Mouse (Mus musculus): ENCODE results near the gene 5730596B20Rik. TPM values are rescaled to one million over a fixed set of nuclear protein-coding genes. Genes with fewer than 3 reads are reported as not detected.

Gene 5730596B20Rik
- polyA plus RNA-seq, 1 experiment from 2014 or later = not detected

DNA sequence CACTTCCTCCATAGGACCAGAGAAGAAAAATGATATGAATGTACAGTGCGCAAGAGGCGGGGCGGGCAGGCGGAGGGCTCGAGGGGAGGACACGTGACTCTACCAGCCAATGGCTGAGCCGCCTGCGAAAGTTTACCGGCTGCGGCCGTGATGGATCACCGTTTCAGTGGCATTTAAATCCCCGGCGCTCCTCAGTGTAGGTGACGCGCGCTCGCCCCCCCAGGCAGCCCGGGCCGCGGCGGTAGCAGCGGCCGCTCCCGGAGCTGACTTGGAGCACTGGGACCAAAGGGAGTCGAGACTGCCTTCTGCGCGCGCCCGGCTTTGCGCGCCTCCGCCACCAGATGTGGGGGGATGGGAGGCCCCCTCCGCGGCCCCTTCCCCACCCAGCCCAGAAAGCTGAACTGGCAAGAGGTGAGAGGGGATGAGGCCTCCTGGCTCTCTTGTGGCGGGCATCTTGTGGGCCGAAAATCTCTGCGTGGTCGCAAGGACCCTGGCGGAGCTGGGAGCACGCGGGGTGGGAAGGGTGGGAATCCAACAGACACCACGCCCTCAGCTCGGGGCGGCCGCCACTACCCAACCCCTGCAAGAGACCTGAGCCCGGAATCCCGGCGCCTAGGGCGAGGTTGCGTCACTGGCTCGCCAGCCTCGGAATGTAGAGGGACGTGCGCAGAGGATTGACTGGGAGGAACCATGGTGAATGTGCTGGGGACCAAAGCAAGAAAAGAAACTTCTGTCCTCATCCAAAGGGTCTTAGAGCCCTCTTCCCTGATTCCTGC is 18.8 kb upstream of the 5730596B20Rik start, which contains the start of gene Hoxa1:
TSS of gene Hoxa1 (minus strand) at position 42 of the 776 bp plus-strand sequence.
- Histone ChIP-seq H3K4me1 (ENCODE audit: insufficient read depth) (peaks cover 9% of the 10 kb centered on the region), H3K27ac (ENCODE audit: low read depth) (peak within 1 kb of the TSS; percentile 72), H3K36me3 (replicated peaks; ENCODE audit: insufficient read depth, low read length) (no peaks in the 10 kb centered on the region), H3K9me3 (ENCODE audit: low read length) (no peaks in the 10 kb centered on the region), H3K9ac (replicated peaks) (peak within 1 kb of the TSS; percentile 50), H3K4me2 (ENCODE audit: low read depth, low read length) (peak within 1 kb of the TSS; percentile 93), H3K27me3 (ENCODE audit: insufficient read depth, low read length) (peaks cover 91% of the 10 kb centered on the region), H3K4me3 (ENCODE audit: low read depth, low read length) (peak within 1 kb of the TSS; percentile 63)
- under 1% methylated on average over 54 of the region's 55 CpGs for WGBS (ENCODE audit: insufficient replicate concordance)
- DNase-seq (peak; percentile 72), ATAC-seq (peak; percentile 77)
- TF ChIP-seq CTCF (IDR thresholded peaks at IDR 0.05; ENCODE audit: low read depth) = no peak

DNA sequence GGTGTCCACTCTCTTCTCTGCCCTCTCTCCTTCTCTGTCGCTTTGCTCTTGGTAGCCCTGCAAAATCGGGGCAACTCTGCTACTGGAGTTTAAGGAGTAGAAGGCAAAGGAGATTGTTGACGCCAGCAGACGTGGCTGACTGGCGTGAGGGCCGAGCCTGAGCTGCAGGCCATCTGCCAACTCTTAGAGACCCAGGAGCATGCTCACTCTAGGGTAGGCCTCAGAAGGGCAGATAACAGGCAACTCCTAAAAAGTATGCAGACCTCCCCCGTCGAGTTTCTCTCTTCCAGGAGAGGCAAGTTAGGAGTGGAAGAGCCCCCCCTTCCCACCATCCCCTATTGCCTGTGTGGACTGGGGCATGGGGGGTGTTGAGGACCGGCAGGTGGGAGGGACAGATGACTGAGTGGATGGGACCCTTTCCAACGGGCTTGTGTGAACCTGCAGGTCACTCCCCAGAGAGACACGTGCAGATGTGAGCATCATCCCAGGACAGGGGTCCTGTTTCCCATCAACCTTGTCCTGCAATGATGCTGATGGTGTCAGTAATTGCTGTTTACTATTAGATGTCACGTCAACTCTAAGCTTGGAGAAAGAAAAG is 18.0 kb upstream of the 5730596B20Rik start:
- no peaks in the 10 kb centered on the region for H3K9me3 ChIP-seq (ENCODE audit: low read length)
- no peaks in the 10 kb centered on the region for H3K36me3 ChIP-seq (replicated peaks; ENCODE audit: insufficient read depth, low read length)
- peak overlapping the region; percentile 63 for H3K4me3 ChIP-seq (ENCODE audit: low read depth, low read length)
- TF ChIP-seq EP300 (IDR thresholded peaks at IDR 0.05; ENCODE audit: low read depth) (no peak), CTCF (IDR thresholded peaks at IDR 0.05; ENCODE audit: low read depth) (no peak)
- WGBS (ENCODE audit: insufficient replicate concordance) = 29% methylated on average over 12 of the region's 12 CpGs
- H3K27me3 ChIP-seq (ENCODE audit: insufficient read depth, low read length) = peaks cover 91% of the 10 kb centered on the region
- peak overlapping the region; percentile 21; the same call in 1 of the 2 replicates for H3K9ac ChIP-seq (replicated peaks)
- H3K4me1 ChIP-seq (ENCODE audit: insufficient read depth) = peaks cover 9% of the 10 kb centered on the region
- H3K4me2 ChIP-seq (ENCODE audit: low read depth, low read length) = peak overlapping the region; percentile 93
- DNase-seq (no peak), ATAC-seq (0 out of 2 replicates have a peak, but pooled peaks have one; percentile 32)
- H3K27ac ChIP-seq (ENCODE audit: low read depth) = peak overlapping the region; percentile 72

DNA sequence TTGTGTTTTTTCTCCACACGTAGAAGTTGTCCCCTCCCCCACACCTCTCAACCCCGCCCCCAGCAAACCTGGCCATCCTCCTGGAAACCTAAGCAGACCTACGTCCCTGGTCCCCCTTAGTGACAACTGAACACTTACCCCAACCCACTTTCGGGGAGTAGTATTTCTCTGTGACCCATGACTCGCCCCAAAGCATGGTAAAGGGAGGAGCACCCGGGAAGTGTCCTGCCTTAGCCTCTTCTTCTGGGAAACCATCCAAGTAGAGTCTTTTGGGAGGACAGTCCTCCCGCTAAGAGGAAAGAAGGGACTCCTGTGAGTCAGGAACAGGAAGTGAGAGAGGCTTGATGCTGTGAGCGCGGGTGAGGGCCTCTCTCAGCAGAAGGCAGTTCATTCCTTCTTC is 17.3 kb upstream of the 5730596B20Rik start:
- Histone ChIP-seq H3K36me3 (replicated peaks; ENCODE audit: insufficient read depth, low read length) (no peaks in the 10 kb centered on the region), H3K27me3 (ENCODE audit: insufficient read depth, low read length) (peaks cover 96% of the 10 kb centered on the region), H3K4me1 (ENCODE audit: insufficient read depth) (peaks cover 9% of the 10 kb centered on the region), H3K9me3 (ENCODE audit: low read length) (no peaks in the 10 kb centered on the region), H3K4me3 (ENCODE audit: low read depth, low read length) (no peak overlapping the region; the same call in 1 of the 2 replicates), H3K4me2 (ENCODE audit: low read depth, low read length) (peak overlapping the region; percentile 93; the same call in 1 of the 2 replicates), H3K27ac (ENCODE audit: low read depth) (no peak overlapping the region; the same call in 1 of the 2 replicates), H3K9ac (replicated peaks) (no peak overlapping the region)
- no peak for TF ChIP-seq EP300 (IDR thresholded peaks at IDR 0.05; ENCODE audit: low read depth)
- TF ChIP-seq CTCF (IDR thresholded peaks at IDR 0.05; ENCODE audit: low read depth) = no peak
- DNase-seq (no peak), ATAC-seq (no peak)
- WGBS (ENCODE audit: insufficient replicate concordance) = 14% methylated on average over 8 of the region's 9 CpGs

DNA sequence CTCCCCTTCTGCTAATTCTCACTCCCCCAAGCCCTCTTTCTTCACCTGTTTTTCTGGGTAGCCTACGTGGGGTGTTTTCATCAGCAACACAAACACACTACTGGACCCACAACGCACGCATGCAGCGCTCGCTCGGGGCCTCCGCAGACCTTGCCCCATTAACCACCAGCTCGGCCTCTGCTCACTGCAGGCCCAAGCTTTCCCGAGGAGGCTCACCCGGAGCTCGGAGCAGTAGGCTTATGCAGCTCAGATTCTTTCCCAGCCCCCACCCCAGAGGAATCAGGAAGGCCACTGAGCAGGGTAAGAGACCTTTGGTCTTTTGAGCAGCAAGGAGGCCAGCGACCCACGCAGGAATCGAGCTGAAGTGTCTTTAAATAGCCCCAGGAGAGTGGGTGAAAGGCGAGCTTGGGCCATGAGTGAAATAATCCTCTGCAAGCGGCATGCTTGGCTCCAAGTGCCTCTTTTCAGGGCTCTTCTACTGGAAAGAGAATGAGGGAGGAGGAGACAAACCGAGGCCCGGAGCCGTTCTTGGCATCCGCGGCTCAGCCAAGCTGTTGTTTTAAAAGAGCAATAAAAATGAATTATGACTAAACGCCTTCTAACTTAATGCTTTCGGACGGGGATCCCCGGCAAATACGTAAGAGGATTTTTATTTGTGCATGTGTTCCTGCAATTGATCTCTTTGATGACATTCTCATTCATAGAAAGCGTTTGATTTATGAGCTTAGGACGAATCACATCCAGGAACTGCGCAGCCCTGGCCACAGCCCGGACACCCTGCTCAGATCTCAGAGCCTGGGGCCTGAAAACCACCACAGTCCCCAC is 16.6 kb upstream of the 5730596B20Rik start:
- H3K4me3 ChIP-seq (ENCODE audit: low read depth, low read length) = no peak overlapping the region; the same call in 1 of the 2 replicates
- 15% methylated on average over 30 of the region's 30 CpGs for WGBS (ENCODE audit: insufficient replicate concordance)
- H3K9ac ChIP-seq (replicated peaks) = no peak overlapping the region
- H3K36me3 ChIP-seq (replicated peaks; ENCODE audit: insufficient read depth, low read length) = no peaks in the 10 kb centered on the region
- peak overlapping the region; percentile 54 for H3K4me2 ChIP-seq (ENCODE audit: low read depth, low read length)
- ATAC-seq = no peak
- DNase-seq = no peak
- H3K27me3 ChIP-seq (ENCODE audit: insufficient read depth, low read length) = peaks cover 98% of the 10 kb centered on the region
- H3K9me3 ChIP-seq (ENCODE audit: low read length) = no peaks in the 10 kb centered on the region
- TF ChIP-seq EP300 (IDR thresholded peaks at IDR 0.05; ENCODE audit: low read depth) (no peak), CTCF (IDR thresholded peaks at IDR 0.05; ENCODE audit: low read depth) (no peak)
- H3K27ac ChIP-seq (ENCODE audit: low read depth) = peak overlapping the region; percentile 44; the same call in 1 of the 2 replicates
- peaks cover 9% of the 10 kb centered on the region for H3K4me1 ChIP-seq (ENCODE audit: insufficient read depth)

DNA sequence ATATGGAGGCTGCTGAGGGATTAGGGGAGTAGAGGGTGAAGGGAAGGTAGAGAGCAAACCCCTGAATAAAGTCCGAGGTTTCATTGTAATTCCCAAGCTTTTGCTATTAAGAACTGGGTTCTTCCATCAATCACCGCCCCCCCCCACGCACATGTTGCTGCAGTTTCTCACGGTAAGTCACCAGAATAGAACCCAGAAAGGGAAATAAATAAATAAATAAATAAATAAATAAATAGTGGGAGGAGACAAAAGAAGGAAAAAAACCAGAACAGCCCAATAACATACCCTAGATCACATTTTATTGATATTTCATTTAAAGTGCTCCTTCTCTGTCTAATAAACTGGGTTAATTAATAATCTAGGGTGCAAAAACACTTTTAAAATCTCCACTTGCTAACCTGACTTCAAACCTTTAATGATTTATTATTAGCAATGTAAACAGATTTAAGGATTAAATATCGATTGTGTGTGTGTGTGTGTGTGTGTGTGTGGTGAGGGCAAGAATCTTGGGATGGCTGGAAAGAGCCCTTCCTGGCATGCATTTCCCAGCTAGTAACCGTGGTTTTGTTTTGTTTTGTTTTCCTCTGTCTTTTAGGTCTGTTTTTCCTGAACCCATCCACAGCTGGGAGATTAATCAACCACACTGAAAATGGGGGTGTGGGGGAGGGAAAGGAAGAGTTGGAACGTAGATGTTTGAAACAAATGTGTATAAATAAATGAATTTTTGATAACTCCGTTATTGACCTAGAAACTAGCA is 15.8 kb upstream of the 5730596B20Rik start:
- no peaks in the 10 kb centered on the region for H3K36me3 ChIP-seq (replicated peaks; ENCODE audit: insufficient read depth, low read length)
- H3K4me3 ChIP-seq (ENCODE audit: low read depth, low read length) = no peak overlapping the region
- H3K27me3 ChIP-seq (ENCODE audit: insufficient read depth, low read length) = peaks cover 98% of the 10 kb centered on the region
- H3K9me3 ChIP-seq (ENCODE audit: low read length) = no peaks in the 10 kb centered on the region
- 0 out of 2 replicates have a peak overlapping the region, but pooled peaks have one; percentile 44 for H3K27ac ChIP-seq (ENCODE audit: low read depth)
- DNase-seq (no peak), ATAC-seq (no peak)
- H3K4me2 ChIP-seq (ENCODE audit: low read depth, low read length) = peak overlapping the region; percentile 54
- no peak overlapping the region for H3K9ac ChIP-seq (replicated peaks)
- WGBS (ENCODE audit: insufficient replicate concordance) = 34% methylated on average over 8 of the region's 8 CpGs
- H3K4me1 ChIP-seq (ENCODE audit: insufficient read depth) = peaks cover 9% of the 10 kb centered on the region
- no peak for TF ChIP-seq EP300 (IDR thresholded peaks at IDR 0.05; ENCODE audit: low read depth)
- TF ChIP-seq CTCF (IDR thresholded peaks at IDR 0.05; ENCODE audit: low read depth) = no peak
